In the genomic region with DNA sequence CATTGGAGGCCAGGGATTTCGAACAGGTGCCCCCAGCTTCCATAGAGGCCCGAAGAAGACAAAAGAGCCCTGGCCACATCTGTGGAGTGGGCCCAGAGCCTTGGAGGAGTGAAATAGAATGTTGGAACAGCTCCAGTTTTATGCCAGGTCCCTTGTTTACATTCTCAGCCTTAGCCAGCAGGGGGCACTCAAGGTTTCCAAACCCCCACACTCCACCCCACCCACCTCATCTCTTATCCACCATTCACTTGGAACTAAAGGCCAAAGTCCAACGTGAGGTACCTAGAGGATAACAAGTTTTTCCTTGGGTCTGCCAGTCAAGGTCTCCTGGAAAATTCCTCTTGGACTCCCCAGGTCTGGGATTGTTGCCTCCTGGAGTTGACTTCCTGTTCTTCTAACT, we compare ENCODE assay signal across 8 mouse cellular contexts. TPM values are rescaled to one million over a fixed set of nuclear protein-coding genes. Genes with fewer than 3 reads are reported as not detected.
DNase-seq lines count a peak whose midpoint lies in the region.

No protein-coding gene starts in this region.

- DNase-seq in left cerebral cortex, adult 18-20 months (ENCODE audit: low spot score in 2 of 2) = peak; percentile 36 to 42
- DNase-seq in left cerebral cortex, adult 11 months (ENCODE audit: low spot score) = no peak
- DNase-seq in NIH3T3 (ENCODE audit: low read depth) = peak; percentile 50
- peak; percentile 77 for DNase-seq in brain, adult 2 months (ENCODE audit: low read depth, low spot score)
- DNase-seq in gastrocnemius, postnatal 10 days = peak; percentile 52
- peak; percentile 38 for DNase-seq in layer of hippocampus, postnatal 36 days
- peak; percentile 69 for DNase-seq in retina, embryonic 14.5 days (ENCODE audit: low spot score)
- no peak for DNase-seq in MN1 (ENCODE audit: low spot score)

RNA-seq across cellular contexts. Expression of a gene that starts 27.0 kb away (rescaled TPM):
- 100 to 1,000 TPM; 523 to 544 TPM for total RNA-seq in left cerebral cortex, adult 18-20 months (2021)
- total RNA-seq in gastrocnemius, postnatal 10 days (2021) = 10 to 100 TPM; 22.7 to 27.1 TPM
- total RNA-seq in layer of hippocampus, postnatal 36 days (2021) = 100 to 1,000 TPM; 398 to 444 TPM

Comparison
In these comparisons a context has a peak if more than half of its experiments do, and no peak if none do; other contexts are left out.
1. DNase-seq: peak in left cerebral cortex, adult 18-20 months (2 of 2), NIH3T3 (single experiment), brain, adult 2 months (single experiment), gastrocnemius, postnatal 10 days (single experiment), layer of hippocampus, postnatal 36 days (2 of 2) and retina, embryonic 14.5 days (single experiment); none in left cerebral cortex, adult 11 months (single experiment) and MN1 (single experiment).
2. RNA of a gene that starts 27.0 kb away (total RNA-seq): 523 to 544 TPM in left cerebral cortex, adult 18-20 months and 398 to 444 TPM in layer of hippocampus, postnatal 36 days; 22.7 to 27.1 TPM in gastrocnemius, postnatal 10 days; every median in the first group is over 10 times any median in the second.